In genomic region chr6:55108358-55108757, GRCm38 (mm10) we compare ENCODE assay signal across 9 mouse cellular contexts. TPM values are rescaled to one million over a fixed set of nuclear protein-coding genes. Genes with fewer than 3 reads are reported as not detected.
DNase-seq lines count a peak whose midpoint lies in the region.
"Had no signal": no experiment of that assay in that cellular context is flagged by ENCODE, and none has a peak within 500 bp of the region (broad histone marks: within the 10 kb centered on the region; RNA-seq: fewer than 3 reads in every experiment).

No protein-coding gene starts in this region.

- no peaks in the 10 kb centered on the region for H3K27me3 ChIP-seq in splenic B cell, adult 2 months (ENCODE audit: control insufficient read depth, insufficient read depth, low read length, poor library complexity, severe bottlenecking)

- intact Hi-C loops in gastrocnemius, postnatal 36 days (cut with DNase I) = no loop called here

- H3K36me3 ChIP-seq in splenic B cell, adult 2 months (ENCODE audit: control insufficient read depth, insufficient read depth, low read length, poor library complexity, severe bottlenecking) = no peaks in the 10 kb centered on the region

- DNase-seq in adrenal gland, postnatal 10 days = peak; percentile 72
- DNase-seq in adrenal gland, postnatal 4 days (ENCODE audit: low spot score in 2 of 2) = no peak
- DNase-seq in urinary bladder, postnatal 14 days (ENCODE audit: low spot score) = peak; percentile 60
- DNase-seq in urinary bladder, adult 2 months (ENCODE audit: low spot score) = no peak
- DNase-seq in kidney, postnatal 14 days = peak; percentile 52
- peak; percentile 25 for DNase-seq in splenic B cell, adult 2 months (ENCODE audit: low read depth, low spot score)
- no peak for DNase-seq in layer of hippocampus, postnatal 36 days
- DNase-seq in gastrocnemius, postnatal 36 days = no peak

RNA-seq across cellular contexts. Expression of gene Crhr2, which starts 24.5 kb away (rescaled TPM):
- total RNA-seq in adrenal gland, postnatal 10 days (2021) = 1 to 10 TPM in 1 of 2 experiments, under 1 TPM in 1; 0.33 to 2.0 TPM
- under 1 TPM in 1 of 2 experiments, not detected in 1; 0.25 TPM for total RNA-seq in adrenal gland, postnatal 4 days (2021)
- polyA plus RNA-seq in urinary bladder, adult 2 months (2012; rRNA removed) = 0.54 and 0.59 TPM in 2 replicates
- 1 to 10 TPM; 3.1 to 3.4 TPM for total RNA-seq in layer of hippocampus, postnatal 36 days (2021)
- total RNA-seq in gastrocnemius, postnatal 36 days (2021) = 10 to 100 TPM; 19.5 to 20.8 TPM
- total RNA-seq: hematopoietic stem cell, adult 5-6 weeks had no signal

Comparison
In these comparisons a context has a peak if more than half of its experiments do, and no peak if none do; other contexts are left out.
1. DNase-seq: peak in adrenal gland, postnatal 10 days (single experiment), urinary bladder, postnatal 14 days (single experiment), kidney, postnatal 14 days (single experiment) and splenic B cell, adult 2 months (single experiment); none in adrenal gland, postnatal 4 days (0 of 2), urinary bladder, adult 2 months (single experiment), layer of hippocampus, postnatal 36 days (0 of 2) and gastrocnemius, postnatal 36 days (0 of 2).
2. RNA of gene Crhr2, which starts 24.5 kb away (total RNA-seq): 19.5 to 20.8 TPM in gastrocnemius, postnatal 36 days; 3.1 to 3.4 TPM in layer of hippocampus, postnatal 36 days, 0.33 to 2.0 TPM in adrenal gland, postnatal 10 days and 0.25 TPM in adrenal gland, postnatal 4 days; every median in the first group is over 4 times any median in the second.